Comparison of ENCODE assay signal across 8 mouse cellular contexts in genomic region chr10:13192731-13193351, GRCm38 (mm10). TPM values are rescaled to one million over a fixed set of nuclear protein-coding genes. Genes with fewer than 3 reads are reported as not detected.
DNase-seq lines count a peak whose midpoint lies in the region; ATAC-seq lines count a peak whose summit lies in the region.

Ltv1 (minus strand) TSS chr10:13193168.

- no peaks in the 10 kb centered on the region for H3K9me3 ChIP-seq in intestine, embryonic 14.5 days (ENCODE audit: control insufficient read depth, low read length)

- intact Hi-C loops in left cerebral cortex, postnatal 14 days (cut with DNase I), result loop anchor here (10.0 kb wide), 1 partner anchor 132 kb away; no protein-coding TSS in a partner anchor

- peak; percentile 93 for DNase-seq in adrenal gland, adult 18-20 months (ENCODE audit: low spot score in 2 of 2)
- peak; percentile 97 for DNase-seq in embryo, embryonic 11 days
- peak; percentile 94 for DNase-seq in gastrocnemius, postnatal 25 days
- peak; percentile 92 for DNase-seq in intestine, embryonic 14.5 days (ENCODE audit: low spot score)
- peak; percentile 96 for DNase-seq in left cerebral cortex, postnatal 14 days (ENCODE audit: low spot score in 2 of 2)
- DNase-seq in mesoderm, embryonic 11.5 days (ENCODE audit: low read depth, low spot score), result peak; percentile 92
- DNase-seq in right cerebral cortex, postnatal 36 days (ENCODE audit: low spot score in 2 of 2), result peak; percentile 92 to 95
- peak; percentile 93 for DNase-seq in yolk sac, embryonic 10.5 days (ENCODE audit: low spot score)

- H3K4me1 ChIP-seq in intestine, embryonic 14.5 days (replicated peaks; ENCODE audit: control insufficient read depth, insufficient read depth, low read length), result peaks cover 11% of the 10 kb centered on the region

- H3K4me2 ChIP-seq in intestine, embryonic 14.5 days (ENCODE audit: low read length), result peak within 1 kb of the TSS; percentile 67

- no peaks in the 10 kb centered on the region for H3K27me3 ChIP-seq in intestine, embryonic 14.5 days (replicated peaks; ENCODE audit: control insufficient read depth, insufficient read depth, low read length)

- peak; percentile 99 for ATAC-seq in intestine, embryonic 14.5 days (replicated peaks; ENCODE audit: low FRiP score, low TSS enrichment, low read depth)

- peak within 1 kb of the TSS; percentile 84 for H3K9ac ChIP-seq in intestine, embryonic 14.5 days (ENCODE audit: low read length)

- H3K4me3 ChIP-seq in intestine, embryonic 14.5 days (ENCODE audit: low read depth, low read length), result peak within 1 kb of the TSS; percentile 91

- WGBS in intestine, embryonic 14.5 days, result under 1% methylated on average over 43 of the region's 43 CpGs

- H3K36me3 ChIP-seq in intestine, embryonic 14.5 days (ENCODE audit: control insufficient read depth, insufficient read depth, low read length), result peaks cover 24% of the 10 kb centered on the region

- peak within 1 kb of the TSS; percentile 90 for H3K27ac ChIP-seq in intestine, embryonic 14.5 days (ENCODE audit: low read depth)

RNA-seq across cellular contexts. Expression of gene Ltv1, which starts in this region (rescaled TPM):
- 10 to 100 TPM; 39.3 to 42.5 TPM for total RNA-seq in adrenal gland, adult 18-20 months (2021)
- 10 to 100 TPM; 25.1 to 26.9 TPM for total RNA-seq in gastrocnemius, postnatal 25 days (2021)
- 80.1 and 87.2 TPM in 2 replicates for polyA plus RNA-seq in intestine, embryonic 14.5 days (2014; fragmentation: Nextera tagmentation; extraction: Ambion mirVana)
- 10 to 100 TPM; 17.9 to 25.7 TPM for total RNA-seq in left cerebral cortex, postnatal 14 days (2021)

Comparison
In these comparisons a context has a peak if more than half of its experiments do, and no peak if none do; other contexts are left out.
1. Peak in every context shown above with its lines: DNase-seq, ATAC-seq, H3K4me3 ChIP-seq and H3K27ac ChIP-seq.